Mouse (Mus musculus) thymus, postnatal 0 days (tissue): ENCODE results near the gene Gm21970. TPM values are rescaled to one million over a fixed set of nuclear protein-coding genes. Genes with fewer than 3 reads are reported as not detected.

Source experiments
- DNase-seq: peaks from one replicate; pipeline ENCODE4 v3.0.0-alpha.2; 2015; ENCODE audit warnings: low spot score
- polyA plus RNA-seq: library from polyadenylated mRNA; unstranded; fragments of >200 nt; fragmentation: Nextera tagmentation; extraction: Ambion mirVana; gene quantifications from 2 replicates; pipeline ENCODE4 v1.2.1, GENCODE M21; 2015

The Gm21970 gene
- polyA plus RNA-seq, 1 experiment from 2014 or later, result not detected

DNA sequence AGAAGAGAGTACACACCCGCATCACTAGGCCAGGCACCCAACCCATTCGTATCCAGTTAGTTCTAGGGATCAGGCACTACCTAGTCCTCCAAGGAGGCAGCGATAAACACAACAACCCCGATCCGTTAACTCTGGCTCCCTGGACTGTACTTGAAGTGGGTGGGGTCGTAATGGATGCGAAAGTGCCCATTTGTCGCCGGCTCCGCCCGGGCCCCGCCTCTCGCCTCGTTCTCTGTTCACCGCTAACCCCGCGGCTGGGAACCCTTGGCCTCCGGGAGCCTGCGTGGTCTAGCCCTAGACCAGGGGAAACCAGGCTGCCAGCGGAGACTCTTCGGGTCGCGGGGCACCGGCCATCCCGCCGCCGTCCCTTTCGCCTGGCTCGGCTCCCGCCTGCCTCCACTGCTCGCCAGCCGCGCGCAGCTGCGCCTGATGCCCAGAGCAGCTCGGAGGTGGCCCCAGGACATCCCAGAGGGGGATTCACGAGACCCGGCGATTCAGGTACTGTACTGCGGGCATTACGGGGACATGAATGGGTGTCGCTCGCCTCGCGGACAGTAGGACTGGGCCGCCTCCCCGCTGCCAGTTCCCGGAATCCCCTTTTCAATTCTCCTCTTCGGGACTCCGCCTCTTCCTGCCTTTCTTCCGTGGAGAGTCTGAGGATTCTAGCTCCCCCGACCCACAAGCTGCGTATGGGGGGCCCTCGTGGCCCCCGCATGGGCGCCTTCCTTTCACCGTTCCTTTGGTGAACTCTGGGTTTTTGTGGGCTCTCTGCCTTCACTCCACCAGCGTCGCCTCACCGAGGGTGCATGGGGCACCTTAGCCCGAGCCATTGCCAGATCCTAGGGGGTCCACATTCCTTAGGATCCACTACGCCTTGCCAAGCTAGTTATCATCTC lies 18.7 kb upstream of the Gm21970 start, which contains the start of gene Ifnar2:
Ifnar2 (plus strand) TSS at position 207 of the 896 bp plus-strand sequence.
- DNase-seq, result peak; percentile 61

DNA sequence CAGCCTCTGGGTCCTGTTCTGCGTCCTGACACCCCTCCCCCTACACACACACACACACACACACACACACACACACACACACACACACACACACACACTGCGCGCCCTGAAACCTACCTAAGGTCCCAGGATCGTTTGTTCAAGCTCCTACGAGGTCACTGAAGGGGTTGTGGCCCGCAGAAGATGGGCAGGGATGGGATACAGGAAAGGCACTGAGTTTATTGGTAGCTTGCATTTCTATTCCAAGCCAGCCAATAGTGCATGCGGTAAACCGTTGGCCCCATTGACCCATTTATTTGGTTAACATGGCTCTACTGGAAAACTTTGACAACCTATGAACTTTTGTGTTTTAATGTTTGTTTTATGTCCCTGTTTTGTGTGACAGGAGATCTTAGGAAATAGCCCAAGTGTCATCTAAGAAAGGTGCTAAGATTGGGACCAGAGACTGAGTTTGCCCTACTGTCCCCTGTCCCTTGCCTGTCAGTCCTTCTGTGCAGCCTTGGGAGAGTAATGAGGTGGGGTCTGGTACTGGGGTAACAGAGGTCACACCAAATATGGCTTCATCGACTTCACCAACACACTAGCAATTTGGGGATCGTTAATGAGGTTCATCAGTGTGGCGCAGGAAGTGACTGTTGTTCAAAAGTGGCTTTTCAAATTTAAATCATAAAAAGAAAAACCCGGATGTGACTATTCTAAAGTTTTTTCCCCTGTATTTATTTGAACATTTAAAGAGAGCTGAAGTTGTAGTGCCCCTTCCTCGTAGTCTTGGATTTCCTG lies 17.9 kb upstream of the Gm21970 start:
- peak; percentile 46 for DNase-seq

DNA sequence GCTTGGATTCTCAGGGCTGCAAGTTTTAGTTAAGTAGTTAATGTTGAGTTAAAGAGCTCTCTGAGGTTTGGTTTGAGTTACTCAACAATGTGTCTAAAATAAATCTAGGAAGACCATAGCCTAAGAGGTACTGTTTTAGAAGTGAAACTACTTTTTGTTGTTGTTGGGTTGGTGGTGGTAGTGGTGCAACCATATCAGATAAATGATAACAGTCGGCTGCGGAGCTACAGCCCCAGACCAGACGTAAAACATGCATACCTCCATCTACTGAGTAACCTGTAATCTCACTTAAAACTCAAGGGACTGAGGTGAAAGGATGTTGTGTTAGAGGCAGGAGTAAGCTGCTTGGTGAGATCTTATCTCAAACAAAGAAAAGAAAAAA lies 17.3 kb upstream of the Gm21970 start:
- DNase-seq, result no peak

DNA sequence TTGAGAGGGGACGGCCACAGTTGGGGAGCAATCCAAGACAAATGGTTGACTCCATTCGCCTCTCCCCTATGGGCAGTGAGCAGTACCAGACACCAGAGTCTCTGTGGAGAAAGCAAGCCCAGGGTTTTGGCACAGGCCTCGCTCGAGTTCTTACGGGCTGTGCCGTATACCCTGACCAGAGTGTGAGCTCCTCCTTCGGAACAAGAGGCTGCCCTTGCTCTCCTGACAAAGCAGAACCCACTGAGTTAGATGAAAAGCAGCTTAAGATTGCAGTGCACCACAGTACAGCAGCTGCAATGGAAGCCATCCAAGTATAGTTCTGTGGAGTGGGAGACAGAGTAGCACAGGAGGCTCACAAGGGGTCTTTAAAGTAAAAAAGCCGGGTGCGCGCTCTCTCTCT lies 14.8 kb upstream of the Gm21970 start:
- DNase-seq, result no peak

DNA sequence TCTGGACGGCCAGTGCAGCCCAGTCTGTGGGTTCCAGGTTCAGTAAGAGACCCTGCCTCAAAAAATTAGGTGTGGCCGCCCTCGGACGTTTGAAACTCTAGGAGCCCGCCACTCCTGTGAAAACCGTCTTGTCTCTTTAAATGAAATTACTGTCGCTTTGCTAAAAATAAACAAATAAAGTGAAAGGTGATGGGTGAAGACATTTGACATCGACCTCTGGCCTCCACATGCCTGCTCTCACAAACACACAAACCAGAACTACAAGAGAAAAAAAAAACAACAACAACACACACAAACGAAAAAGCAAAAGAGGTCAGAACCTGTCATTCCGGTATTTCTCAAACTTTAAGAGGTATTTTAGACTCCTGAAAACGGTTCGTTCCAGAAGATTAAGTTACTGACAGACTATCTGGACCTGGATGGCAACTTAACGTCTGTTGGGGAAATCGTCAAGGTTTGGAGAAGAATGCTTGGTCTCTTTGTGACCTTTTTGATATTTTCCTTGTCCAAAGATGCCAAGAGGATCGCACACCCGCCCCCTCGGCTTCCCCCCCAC lies 13.0 kb upstream of the Gm21970 start:
- no peak for DNase-seq

DNA sequence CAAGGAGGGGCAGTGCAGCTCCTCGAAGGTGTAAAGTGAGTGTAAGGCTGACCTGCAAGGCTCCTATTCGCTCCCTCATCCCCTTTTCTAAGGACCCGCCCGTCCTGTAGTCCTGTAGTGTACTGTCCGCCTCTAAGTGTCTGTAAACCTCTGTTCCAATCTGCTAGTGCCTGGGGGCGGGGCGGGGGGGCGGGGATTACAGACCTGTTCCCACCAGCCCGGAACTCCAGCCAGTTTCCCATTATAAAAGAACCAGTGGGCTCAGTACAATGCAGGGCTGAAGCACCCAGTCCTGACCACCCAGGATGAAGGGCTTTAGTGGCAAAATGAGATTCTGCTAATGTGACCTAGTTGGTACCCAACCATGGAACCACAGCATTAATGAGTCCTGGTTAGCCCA lies 12.5 kb upstream of the Gm21970 start:
- no peak for DNase-seq

DNA sequence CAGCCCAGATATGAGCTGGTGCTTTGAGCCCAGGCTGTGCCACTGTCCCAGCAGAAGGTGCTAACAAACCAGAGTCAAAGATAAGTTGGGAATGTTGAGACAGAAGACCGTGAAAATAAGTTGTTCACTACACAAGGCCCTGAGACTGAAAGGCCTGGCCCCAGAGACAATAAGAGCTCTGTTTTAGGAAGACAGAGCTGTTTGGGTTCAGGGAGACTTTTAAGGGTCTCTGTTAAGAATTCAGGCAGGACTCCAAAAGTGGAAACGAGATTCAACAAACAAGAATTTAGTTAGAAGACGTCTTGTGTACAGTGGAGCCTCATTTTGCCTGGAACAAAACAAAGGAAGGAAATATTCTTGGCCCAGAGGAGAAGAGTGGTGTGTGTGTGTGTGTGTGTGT lies 12.1 kb upstream of the Gm21970 start:
- DNase-seq, result no peak

DNA sequence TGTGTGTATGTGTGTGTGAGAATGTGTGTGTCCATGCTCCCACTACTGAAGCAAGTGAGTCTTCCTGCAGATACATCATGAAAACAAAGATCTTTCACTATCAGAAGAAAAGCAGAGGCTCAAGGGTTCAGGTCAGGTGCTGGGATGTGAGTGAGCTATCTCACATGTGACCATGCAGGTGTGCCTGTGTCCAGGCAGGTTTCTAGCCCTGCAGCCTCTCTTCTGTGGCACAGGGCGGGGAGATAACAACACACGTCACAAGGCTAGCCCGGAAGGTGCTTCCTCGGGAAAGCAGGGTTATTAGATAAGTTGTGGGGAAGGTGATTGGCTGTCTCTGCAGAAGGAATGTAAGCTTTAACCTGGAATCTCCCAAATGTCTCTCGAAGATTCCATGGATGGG lies 11.4 kb upstream of the Gm21970 start:
- no peak for DNase-seq

DNA sequence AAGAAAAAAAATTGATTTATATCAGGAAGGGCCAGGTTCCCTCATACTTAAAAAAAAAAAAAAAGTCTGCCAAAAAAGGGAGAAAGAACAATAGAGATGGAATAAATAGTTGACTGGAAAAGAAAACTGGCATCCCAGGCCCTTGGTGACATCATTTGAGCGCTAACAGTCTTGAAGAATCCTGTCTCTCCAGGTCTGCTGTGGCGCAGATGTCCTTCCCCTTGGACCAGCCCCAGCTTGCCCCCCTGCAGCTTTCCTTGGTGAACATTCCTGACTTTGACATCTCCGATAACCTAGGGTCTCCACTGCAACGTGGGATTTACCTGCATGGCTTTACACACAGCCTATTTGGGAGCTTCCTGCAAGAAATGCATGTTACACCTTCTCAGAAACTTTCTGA lies 9.9 kb upstream of the Gm21970 start:
- no peak for DNase-seq

DNA sequence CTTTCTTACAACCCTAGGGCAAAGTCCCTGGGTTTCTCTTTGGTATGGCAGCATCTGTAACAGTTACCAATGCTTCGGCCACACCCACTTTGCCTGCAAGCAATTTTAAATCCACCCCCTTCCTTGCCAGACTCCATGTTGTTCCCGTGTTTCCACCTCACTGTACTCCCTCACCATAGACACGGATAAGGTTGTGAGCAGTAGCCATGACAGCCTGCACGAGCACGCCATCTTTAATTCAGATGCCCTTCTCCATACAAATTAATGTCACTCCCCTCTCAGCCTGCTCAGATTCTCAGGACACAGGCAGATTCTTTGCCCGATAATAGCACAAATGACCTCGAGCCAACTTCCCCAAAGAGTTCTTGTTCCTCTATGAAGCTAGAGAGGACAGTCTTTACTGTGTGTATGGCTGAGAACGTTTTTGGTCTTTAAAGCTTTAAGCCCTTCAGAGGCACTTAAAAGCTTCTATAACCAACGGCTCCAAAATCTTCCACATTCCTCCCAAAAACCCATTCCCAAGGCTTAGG lies 9.2 kb upstream of the Gm21970 start:
- no peak for DNase-seq

DNA sequence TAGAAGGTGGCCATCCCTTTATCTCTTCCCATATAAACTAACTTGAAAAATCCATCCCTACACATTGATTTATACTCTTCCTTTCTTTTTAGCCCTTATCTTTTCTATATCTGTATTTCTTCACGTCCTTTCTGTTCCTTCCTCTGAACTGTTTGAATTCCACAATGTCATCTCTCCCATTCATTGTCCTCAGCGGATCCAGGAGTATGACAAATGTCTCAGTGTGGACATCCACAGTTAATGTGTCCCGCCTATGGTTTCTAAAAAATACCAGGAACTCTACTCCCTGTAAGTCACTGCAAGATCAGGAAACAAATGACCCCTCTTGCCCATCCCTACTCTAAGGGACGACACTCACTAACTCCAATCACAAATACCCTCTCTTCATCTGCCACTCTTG lies 7.3 kb upstream of the Gm21970 start:
- no peak for DNase-seq

DNA sequence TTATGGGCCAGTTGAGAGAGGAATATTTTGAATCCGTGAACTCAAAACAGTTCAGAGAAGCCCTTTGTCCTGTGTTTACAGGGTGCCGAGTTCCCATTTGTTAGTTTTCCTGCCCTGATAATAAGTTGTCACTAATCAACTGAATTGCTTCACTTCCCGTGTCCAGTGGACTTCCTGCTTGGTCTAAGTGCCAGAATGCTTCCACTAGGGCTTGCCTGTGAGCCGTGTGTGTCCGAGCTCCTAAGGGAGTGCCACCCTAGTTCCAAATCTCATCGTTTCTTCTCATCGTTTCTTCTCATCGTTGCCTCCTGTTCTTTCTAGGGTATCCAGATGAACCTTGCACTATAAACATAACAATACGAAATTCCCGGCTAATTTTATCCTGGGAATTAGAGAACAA lies 5.9 kb upstream of the Gm21970 start:
- no peak for DNase-seq

DNA sequence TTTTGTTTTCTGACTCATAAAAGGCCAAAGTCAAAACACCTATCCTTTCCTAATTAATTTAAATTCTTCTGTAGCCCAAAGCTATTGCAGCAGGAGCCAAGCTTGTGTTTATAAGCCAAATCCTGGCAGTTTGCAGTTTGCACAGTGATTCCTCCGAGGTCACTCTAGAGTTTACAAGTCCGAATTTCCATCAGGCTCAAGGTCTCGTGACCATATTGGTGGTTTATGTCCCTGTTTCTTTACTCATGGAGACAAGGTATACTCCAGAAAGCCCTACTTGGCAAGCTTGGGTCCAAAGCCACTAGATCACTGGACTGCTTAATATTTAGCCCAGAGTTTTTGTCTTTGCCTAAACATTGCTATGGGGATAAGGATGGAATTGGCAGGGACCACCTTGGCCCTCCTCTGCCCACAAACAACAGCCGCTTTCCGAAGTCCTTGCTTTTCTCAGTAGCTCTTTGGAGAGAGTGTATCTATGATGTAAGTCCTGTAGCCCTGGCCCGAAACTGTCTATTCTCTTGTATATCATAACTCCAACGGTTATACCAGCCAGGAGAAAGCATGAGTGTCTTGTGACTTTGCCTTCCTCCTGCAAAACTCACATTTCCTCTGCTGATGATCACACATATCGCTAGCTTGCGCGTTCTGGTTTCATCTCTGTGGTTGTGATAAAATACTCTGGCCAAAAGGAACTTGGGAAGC lies 5.0 kb upstream of the Gm21970 start:
- DNase-seq, result no peak

DNA sequence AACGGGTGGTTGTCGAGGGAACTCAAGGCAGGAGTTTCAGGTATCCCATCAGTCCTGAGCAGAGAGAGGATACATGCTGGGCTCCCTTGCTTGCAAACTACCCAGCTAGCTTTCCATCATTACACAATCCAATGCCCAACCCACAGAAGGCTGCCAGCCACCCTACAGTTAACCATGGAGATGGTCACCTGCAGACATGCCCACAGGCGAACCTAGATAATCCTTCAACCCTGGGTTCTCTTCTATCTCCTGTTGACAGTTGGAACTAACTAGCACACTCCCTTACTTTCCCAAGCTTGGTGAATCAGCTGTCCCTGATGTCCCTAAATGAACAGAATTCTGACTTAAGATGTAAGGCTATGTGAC lies 4.4 kb upstream of the Gm21970 start:
- DNase-seq, result no peak

DNA sequence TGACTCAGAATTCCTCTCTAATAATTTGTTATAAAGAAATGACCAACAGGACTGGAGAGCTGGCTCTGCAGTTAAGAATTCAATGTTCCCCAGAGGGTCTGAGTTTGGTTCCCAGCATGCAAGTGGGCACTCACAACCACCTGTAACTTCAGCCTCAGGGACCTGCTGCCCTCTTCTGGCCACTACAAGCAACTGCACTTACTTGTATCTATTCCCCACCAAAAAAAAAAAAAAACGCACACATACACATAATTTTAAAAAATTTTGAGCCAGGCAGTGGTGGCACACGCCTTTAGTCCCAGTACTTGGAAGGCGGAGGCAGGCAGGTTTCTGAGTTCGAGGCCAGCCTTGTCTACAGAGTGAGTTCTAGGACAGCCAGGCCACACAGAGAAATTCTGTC lies 1.4 kb upstream of the Gm21970 start:
- peak; percentile 59 for DNase-seq

DNA sequence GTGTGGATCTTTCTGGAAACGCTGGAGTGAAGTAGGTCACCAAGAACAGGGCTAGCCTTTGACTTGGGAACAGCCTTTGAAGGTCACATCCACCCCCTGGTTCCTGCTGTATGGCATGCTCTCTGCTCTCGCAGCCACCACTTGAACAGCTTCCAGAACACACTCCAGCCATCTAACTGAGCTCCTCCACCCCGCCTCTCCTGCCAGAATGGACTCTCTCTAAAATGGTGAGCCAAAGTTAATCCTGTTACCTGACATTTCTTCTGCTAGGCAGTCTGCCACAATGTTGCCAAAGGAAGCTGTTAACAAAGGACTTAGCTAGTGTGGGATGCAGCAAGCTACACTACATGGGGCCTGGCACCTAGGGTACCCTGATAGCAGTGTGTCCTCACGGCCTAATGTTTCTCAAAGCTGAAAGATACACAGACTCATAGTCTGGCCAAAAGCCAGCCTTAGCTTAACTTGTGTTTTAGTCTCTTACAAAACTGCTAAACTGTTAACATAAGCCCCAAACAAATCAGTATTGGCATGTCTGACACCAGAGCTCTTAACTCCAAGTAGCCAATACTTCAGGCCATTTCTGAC lies 3.4 kb downstream of the Gm21970 start:
- DNase-seq, result no peak

DNA sequence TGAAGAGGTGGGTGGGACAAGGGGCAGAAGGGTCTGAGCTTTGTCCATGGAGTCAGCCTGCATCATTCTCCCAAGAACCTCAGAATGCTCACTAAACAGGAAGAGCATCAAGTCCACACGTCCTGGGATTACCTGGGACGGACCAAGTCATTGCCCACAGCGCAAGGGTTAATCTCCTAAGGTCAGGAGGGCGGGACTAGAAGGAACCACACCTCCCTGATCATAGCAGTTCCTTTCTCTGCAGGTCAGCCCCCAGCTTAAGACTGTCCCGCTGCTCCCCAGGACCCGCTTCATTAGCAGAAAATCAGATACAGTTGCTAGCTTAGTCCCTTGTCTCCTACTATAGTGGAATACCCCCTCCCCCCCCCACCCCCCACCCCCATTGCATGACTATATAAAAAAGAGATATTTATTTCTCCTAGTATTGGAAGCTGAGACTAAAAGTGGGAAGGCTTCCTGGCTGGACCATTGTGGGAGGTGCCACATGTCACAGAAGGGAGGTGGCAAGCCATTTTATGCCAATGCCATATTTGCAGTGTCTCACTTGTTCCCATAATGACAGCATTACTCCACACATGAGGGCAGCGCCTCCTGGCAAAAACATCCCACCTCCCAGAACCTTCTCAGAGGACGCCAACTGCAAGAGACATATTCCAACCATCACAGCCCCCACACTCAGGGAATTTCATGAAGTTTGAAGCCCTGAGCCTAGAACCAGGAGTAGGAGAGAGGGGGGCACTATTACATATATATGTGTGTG lies 4.3 kb downstream of the Gm21970 start:
- no peak for DNase-seq

DNA sequence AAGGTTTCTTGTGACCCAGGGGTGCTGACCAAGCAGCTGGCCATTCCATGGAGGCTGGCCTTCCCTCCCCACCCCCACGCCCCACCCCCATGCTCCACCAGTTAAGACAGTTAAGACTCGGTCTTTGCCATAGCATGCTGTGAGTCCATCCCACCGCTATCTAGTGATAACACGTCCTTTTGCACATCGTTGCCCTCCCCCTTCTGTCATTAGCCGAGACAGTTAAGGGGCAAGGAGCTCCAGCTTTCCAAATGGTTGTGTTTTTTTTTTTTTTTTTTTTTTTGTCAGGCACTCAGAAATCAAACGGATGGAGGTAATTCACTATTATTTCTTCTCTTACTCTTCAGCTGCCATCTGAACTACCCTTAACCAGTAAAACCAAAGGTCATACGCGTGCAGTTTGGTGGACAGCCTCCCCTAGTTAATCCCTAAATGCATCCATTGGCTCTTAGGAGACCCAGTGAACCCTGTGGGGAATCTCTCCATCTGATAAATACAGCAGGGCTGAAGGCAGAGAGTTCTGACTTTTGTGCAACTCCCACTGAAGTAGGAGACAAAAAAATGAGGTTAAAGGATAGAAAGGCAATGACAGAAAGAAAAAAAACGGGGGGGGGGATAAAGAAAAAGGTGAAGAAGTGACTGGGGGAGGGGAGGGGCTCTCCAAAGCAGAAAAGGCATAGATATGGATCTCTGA lies 5.5 kb downstream of the Gm21970 start:
- no peak for DNase-seq

DNA sequence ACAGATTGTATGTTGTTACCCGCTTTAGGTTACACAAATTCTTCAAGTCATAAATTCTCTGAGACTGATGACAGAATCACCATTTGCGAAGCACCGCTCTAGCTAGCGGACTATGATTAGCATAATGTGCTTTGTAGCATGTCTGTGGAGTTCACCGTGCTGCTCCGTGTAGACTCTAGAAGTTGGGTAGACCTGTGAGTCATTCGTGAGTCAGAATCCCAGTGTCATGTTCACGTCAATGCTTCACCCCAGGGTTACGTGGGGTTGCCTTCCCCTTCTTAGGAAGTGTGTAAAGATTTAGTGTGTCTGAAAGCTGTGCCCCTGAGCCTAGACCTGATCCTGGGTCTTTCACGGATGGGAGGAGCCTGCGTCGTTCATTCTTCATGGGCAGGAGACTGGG lies 6.5 kb downstream of the Gm21970 start:
- DNase-seq, result no peak

DNA sequence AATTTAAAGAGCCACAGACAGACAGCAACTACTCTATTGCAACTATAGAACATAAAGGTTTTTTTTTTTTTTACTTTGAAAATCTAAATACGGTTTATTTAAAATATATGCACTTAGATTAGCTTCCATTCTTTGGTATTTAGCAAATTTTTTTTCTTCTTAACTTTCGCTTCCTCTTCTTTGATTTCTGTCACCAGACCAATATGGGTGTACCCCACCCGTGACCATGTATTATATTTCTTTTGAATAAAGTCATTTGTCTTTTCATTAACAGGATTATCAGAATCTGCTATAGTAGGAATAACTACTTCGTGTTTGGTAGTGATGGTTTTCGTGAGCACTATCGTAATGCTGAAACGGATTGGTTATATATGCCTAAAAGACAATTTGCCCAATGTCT lies 7.4 kb downstream of the Gm21970 start:
- DNase-seq, result no peak
